Comparison of ENCODE assay signal across 8 mouse cellular contexts in the genomic region with DNA sequence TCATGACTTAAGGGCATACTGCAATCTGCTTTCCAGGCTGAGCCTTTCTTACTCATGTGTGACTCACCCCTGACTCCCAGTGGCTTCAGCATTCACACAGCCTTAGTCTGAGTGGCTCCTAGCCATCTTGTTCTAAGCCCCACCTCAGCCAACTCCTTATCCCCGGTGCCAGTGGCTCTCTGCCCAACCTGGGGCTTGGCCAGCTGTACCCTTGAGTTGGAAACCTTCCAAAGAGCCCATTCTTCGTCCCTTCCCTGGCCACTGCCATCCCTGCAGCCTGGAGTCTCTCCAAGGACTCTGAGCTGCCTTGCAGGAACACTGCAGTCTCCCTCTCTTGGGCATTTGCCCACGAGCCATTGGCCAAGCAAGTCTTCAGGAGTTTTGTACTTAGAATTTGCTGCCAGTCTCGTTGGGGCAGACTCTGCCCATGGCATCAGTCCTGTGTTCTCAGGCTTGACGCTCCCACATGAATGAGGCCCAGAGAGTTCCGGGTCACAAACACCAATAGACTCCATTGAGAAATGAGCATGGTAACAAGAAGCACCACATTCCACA.
DNase-seq lines count a peak whose midpoint lies in the region; ATAC-seq lines count a peak whose summit lies in the region.

No protein-coding gene starts in this region.

- no peak for ATAC-seq in granulocyte monocyte progenitor cell, adult 5-6 weeks (replicated peaks; ENCODE audit: poor library complexity, severe bottlenecking)

- intact Hi-C loops in left cerebral cortex, postnatal 14 days (cut with DNase I), result no loop called here

- DNase-seq in 3T3-L1 (ENCODE audit: low read depth, low spot score), result peak; percentile 89
- DNase-seq in adrenal gland, postnatal 25 days, result peak; percentile 62
- peak; percentile 56 to 76 for DNase-seq in frontal cortex, postnatal 14 days (ENCODE audit: low spot score in 2 of 2)
- peak; percentile 76 to 78 for DNase-seq in kidney, adult 8-10 months
- DNase-seq in left cerebral cortex, postnatal 14 days (ENCODE audit: low spot score in 2 of 2), result peak; percentile 71 to 72
- DNase-seq in right cerebral cortex, adult 18-20 months, result peak; percentile 79
- DNase-seq in embryo, embryonic 10 days (ENCODE audit: low spot score), result no peak
